Mouse (Mus musculus) thymus, postnatal 36 days (tissue): ENCODE results near the gene Spa17.
A peak's percentile ranks its signal among the peaks of the same experiment; 100 is the strongest.

ENCODE experiments used
- DNase-seq, 2 experiments: peaks; one replicate each; pipeline ENCODE4 v3.0.0; 2022; ENCODE audit warnings: mixed read lengths in 2 of 2

Gene Spa17

DNA sequence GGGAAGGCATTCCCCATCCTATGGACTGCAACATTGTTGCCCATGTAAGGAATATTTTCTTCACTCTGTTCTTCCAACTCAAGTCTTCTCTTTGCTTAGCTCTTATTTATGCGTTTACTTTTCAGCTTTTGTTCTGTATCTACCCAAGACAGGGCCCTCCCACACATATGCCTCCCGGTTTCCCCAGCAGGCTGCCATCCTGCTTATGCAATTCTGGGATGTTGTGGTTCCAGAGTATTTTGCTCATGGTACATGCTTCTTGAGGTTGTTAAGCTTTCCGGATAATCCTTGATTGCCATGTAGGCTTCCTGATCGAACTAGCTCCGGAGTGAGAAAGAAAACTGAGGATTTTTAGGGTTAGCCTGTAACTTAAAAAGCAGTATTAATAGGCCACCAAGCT, 1.7 kb upstream of the Spa17 start:
- no peak for DNase-seq

DNA sequence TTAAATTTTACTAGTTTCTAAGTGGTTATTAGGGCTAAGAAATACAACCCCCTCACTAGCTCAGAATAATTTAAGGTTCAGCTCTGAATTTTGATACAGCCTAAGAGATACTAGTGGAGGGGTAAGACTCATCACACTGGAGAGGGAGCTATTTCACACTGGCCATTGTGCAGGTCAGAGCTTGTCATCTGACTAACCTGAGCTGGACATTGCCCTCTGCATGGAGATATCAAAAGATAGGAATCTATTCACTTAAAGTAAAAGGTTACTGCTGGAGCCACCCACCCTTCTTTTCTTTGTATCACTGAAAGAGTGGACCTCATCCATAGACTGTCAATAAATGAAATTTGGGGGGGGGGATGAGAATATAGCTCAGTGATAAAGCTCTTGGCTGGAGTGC, 794 bp upstream of the Spa17 start:
- no peak for DNase-seq

- no peak for DNase-seq
These were observed 374 bp upstream of the Spa17 start for GRCm38 (mm10) chr9:37613911-37614280.

DNA sequence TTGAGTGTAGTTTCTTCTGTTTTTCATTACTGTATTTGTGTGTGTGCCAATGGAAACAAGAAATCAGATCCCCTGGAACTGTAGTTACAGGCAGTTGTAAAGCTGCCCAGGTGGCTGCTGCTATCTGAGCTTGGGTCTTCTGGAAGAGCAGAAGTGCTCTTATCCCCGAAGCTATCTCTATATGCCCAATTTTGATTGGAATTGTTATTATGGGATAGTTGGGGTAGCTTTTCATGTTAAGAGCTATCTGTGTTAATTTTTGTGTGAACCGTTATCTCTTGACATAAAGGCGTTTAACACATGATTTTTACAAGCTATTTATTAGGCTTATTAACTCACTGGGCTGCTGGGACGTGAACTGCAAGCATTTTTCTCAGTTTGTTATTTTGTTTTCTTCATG, 4.0 kb downstream of the Spa17 start:
- no peak for DNase-seq

- no peak for DNase-seq
These were observed 8.4 kb downstream of the Spa17 start for GRCm38 (mm10) chr9:37605089-37605488.

DNA sequence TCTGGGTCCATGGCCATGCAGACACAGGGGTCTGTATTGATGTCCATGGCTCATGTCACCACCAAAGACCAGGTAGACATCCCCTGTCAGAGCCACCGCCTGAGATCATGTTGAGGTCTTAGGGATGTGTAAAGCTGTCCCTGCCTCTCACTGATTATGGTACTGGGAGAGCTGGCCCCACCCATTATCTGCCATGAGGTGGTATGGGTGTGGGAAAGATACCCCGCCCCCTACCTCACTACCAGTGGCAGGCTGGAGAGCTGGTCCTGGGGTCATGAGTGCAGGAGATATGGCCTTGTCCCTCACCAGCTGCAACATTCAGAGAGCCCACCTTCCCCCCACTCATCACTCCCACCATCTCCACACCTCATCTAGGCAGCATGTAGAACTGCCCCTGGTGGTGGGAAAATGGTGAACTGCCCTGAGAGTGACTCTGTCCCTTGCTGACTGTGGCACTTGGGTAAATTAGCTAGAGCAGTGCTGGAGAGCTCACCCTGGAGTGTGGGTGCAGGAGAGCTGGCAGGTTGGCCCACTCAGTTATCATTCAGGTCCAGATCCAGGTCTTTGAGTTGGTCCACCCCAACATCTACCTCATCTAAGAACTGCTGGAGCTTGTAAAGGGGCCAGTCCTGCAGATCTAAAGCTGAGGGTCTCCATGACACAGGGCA, 12.8 kb downstream of the Spa17 start:
- DNase-seq: no peak

GRCm38 (mm10) chr9:37598637-37599036, 14.9 kb downstream of the Spa17 start:
- no peak for DNase-seq

GRCm38 (mm10) chr9:37595570-37595969, 18.0 kb downstream of the Spa17 start:
- no peak for DNase-seq

- DNase-seq: no peak
These were observed 19.8 kb downstream of the Spa17 start for GRCm38 (mm10) chr9:37593690-37594089.

- no peak for DNase-seq
These were observed 20.9 kb downstream of the Spa17 start for GRCm38 (mm10) chr9:37592633-37593032.

DNA sequence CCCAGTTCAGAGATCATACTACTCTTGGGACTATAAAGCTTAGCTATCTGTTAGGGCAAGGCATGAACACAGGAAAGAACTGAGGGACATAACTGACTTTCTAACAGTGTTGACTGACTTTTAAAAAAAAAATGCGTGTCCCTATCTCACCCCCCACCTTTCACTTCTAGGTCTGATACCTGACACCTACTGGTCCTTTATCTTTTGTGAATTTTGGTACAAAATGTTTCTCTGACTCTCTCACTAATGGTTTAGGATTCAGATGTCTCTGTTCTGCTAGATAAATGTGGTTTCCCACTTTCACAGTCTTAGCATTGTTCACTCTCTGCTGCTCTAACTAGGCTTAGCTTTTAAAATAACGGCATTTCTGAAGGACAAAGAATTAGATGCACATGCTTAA, 21.5 kb downstream of the Spa17 start:
- DNase-seq: no peak

DNA sequence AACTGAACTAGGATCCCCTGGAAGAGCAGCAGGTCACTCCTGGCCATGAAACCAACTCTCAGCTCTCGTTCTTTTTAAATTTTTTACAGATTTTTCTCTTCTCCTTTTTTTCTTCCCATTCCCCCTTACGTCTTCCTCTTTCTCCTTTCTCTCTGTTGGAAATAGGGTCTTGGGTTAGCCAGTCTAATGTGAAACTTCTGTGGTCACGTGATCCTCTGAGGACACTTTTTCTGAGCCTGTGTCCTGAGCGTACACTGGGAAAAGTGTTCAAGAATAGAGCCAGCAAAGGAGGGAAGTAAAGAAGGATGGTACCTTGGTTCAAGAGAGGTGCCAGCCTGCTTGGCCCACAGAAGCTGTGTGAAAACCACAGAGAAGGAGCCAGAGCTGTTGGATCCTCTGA, 23.1 kb downstream of the Spa17 start:
- DNase-seq: no peak

- DNase-seq: no peak
These were observed 26.8 kb downstream of the Spa17 start for GRCm38 (mm10) chr9:37586718-37587117.

DNA sequence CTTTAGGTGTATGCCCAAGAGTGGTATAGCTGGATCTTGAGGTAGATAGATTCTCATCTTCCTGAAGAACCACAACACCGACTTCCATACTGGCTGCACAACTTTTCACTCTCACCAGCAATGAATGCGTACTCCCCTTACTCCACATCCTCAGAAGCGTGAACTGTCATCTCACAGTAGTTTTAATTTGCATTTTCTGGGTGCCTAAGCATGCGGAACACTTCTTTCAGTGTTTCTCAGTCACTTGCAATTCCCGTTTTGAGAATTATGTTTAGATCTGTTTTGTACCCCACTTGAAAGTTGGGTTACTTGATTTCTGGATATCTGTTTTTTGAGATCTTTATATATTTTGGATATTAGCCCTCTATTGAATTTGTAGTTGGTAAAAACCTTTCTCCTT, 29.9 kb downstream of the Spa17 start:
- no peak for DNase-seq

GRCm38 (mm10) chr9:37576436-37576930, 37.0 kb downstream of the Spa17 start:
- DNase-seq: peak; percentile 10 to 19

- DNase-seq: no peak
These were observed 41.2 kb downstream of the Spa17 start for GRCm38 (mm10) chr9:37572204-37572876.

DNA sequence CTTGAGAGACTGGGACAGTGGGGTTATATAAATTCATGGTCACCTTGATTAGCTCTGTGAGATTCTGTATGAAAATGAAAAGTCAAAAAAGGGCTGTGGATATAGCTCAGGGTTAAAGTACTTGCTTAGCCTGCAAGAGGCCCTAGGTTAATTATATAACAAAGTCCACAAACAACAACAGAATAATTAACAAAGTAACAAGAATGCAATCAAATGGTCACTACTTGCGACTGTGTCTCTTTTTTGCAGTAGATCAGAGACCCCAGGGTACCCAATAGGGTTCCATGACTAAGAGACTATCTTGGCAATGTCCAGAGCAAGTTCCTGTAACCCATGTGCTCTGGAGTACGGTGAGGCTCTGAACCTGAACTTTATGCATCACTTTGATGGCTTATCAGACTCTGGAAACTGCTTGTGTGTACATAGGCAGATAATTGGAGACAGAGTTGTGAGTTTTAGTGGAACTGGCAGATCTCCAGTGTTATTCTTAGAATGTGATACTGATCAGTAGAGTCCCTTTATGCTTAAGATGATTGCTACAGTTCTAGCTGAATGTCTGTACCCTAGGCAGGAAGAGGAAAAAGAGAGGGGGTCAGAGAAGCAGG, 44.2 kb downstream of the Spa17 start:
- DNase-seq: no peak

- DNase-seq: no peak
These were observed 44.8 kb downstream of the Spa17 start for GRCm38 (mm10) chr9:37568605-37569214.

GRCm38 (mm10) chr9:37567892-37568604, 45.5 kb downstream of the Spa17 start:
- no peak for DNase-seq

- no peak for DNase-seq
These were observed 46.1 kb downstream of the Spa17 start for GRCm38 (mm10) chr9:37567454-37567853.

GRCm38 (mm10) chr9:37567019-37567418, 46.5 kb downstream of the Spa17 start:
- DNase-seq: no peak

GRCm38 (mm10) chr9:37563805-37564204, 49.7 kb downstream of the Spa17 start:
- no peak for DNase-seq

DNA sequence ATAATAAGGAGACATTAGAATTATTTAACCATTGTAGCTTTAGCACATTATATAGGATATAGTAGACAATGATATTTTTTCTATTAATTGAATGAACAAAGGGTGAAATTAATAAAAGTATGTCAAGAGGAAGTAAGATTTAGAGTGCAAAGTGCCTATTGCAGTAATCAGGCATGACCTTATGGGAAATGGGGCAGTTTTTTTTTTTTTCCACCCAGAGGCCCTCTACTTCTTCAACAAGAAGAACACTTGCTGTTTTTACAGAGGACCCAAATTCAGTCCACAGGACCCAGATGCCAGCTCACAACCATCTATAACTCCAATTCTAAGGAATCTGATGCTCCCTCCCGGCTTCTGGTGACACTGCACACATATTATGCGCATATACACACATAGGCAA, 52.9 kb downstream of the Spa17 start:
- DNase-seq: no peak
